Mouse (Mus musculus) neural tube, embryonic 12.5 days (tissue): ENCODE results near the gene Atp2b1. TPM values are rescaled to one million over a fixed set of nuclear protein-coding genes. Genes with fewer than 3 reads are reported as not detected.

Experiments used
- ATAC-seq: fragments of 200-750 bp; cut with Nextera tagmentation; 2 replicates; pipeline ENCODE4 v1.8.0; 2017; ENCODE audit warnings: low read depth, mild to moderate bottlenecking, moderate TSS enrichment, moderate library complexity; ENCODE audit not compliant: low FRiP score
- H3K27ac ChIP-seq: fragments of 300-500 bp; sonication (generic); 2 replicates; pipeline ENCODE4 v1.5.1; 2016
- H3K27me3 ChIP-seq: fragments of 300-500 bp; sonication (generic); replicated peaks from 2 replicates; pipeline ENCODE4 v1.6.1; 2016; ENCODE audit warnings: mild to moderate bottlenecking
- H3K36me3 ChIP-seq: fragments of 300-500 bp; sonication (generic); 2 replicates; pipeline ENCODE4 v1.6.1; 2016; ENCODE audit warnings: mild to moderate bottlenecking
- H3K4me1 ChIP-seq: fragments of 300-500 bp; sonication (generic); 2 replicates; pipeline ENCODE4 v1.6.1; 2016
- H3K4me2 ChIP-seq: fragments of 300-500 bp; sonication (generic); replicated peaks from 2 replicates; pipeline ENCODE4 v1.6.1; 2016; ENCODE audit warnings: mild to moderate bottlenecking
- H3K4me3 ChIP-seq: fragments of 300-500 bp; sonication (generic); 2 replicates; pipeline ENCODE4 v1.5.1; 2016
- H3K9ac ChIP-seq: fragments of 300-500 bp; sonication (generic); 2 replicates; pipeline ENCODE4 v1.6.1; 2016; ENCODE audit warnings: mild to moderate bottlenecking
- H3K9me3 ChIP-seq: fragments of 300-500 bp; sonication (generic); 2 replicates; pipeline ENCODE4 v1.6.1; 2016; ENCODE audit warnings: mild to moderate bottlenecking
- WGBS: fragments of 180-500 bp; shearing (Covaris S2); methylation state at CpG from one replicate; pipeline ENCODE4 v1.1.7; 2016; 5-methylcytosine and 5-hydroxymethylcytosine counted together
- polyA plus RNA-seq: library from polyadenylated mRNA; unstranded; fragments of >200 nt; fragmentation: Nextera tagmentation; extraction: Ambion mirVana; gene quantifications from 2 replicates; pipeline ENCODE4 v1.2.1, GENCODE M21; 2016

Atp2b1 gene
- polyA plus RNA-seq, 1 experiment from 2014 or later = 194 TPM

GRCm38 (mm10) chr10:99053111-99053510 is 138.9 kb downstream of the Atp2b1 start:
- H3K4me3 ChIP-seq = no peak overlapping the region
- H3K27ac ChIP-seq = no peak overlapping the region
- no peak for ATAC-seq
- H3K27me3 ChIP-seq = no peaks in the 10 kb centered on the region
- H3K9me3 ChIP-seq = no peaks in the 10 kb centered on the region
- no peaks in the 10 kb centered on the region for H3K4me1 ChIP-seq
- no peak overlapping the region for H3K4me2 ChIP-seq
- no peaks in the 10 kb centered on the region for H3K36me3 ChIP-seq
- H3K9ac ChIP-seq = no peak overlapping the region

- H3K27ac ChIP-seq = no peak overlapping the region
- 89% methylated on average over 7 of the region's 7 CpGs for WGBS
- no peaks in the 10 kb centered on the region for H3K36me3 ChIP-seq
- no peaks in the 10 kb centered on the region for H3K9me3 ChIP-seq
- no peak overlapping the region for H3K4me2 ChIP-seq
- no peak overlapping the region for H3K9ac ChIP-seq
- ATAC-seq = no peak
- no peaks in the 10 kb centered on the region for H3K4me1 ChIP-seq
- no peak overlapping the region for H3K4me3 ChIP-seq
- H3K27me3 ChIP-seq = no peaks in the 10 kb centered on the region
Measured at GRCm38 (mm10) chr10:99060588-99060987, 146.4 kb downstream of the Atp2b1 start.

- Histone ChIP-seq H3K4me2 (no peak overlapping the region), H3K27me3 (no peaks in the 10 kb centered on the region), H3K9me3 (no peaks in the 10 kb centered on the region), H3K4me1 (no peaks in the 10 kb centered on the region), H3K9ac (no peak overlapping the region), H3K4me3 (no peak overlapping the region), H3K27ac (no peak overlapping the region), H3K36me3 (no peaks in the 10 kb centered on the region)
- no peak for ATAC-seq
- 90% methylated on average over 10 of the region's 10 CpGs for WGBS
Measured at GRCm38 (mm10) chr10:99061418-99061817, 147.2 kb downstream of the Atp2b1 start.

- H3K36me3 ChIP-seq = no peaks in the 10 kb centered on the region
- 84% methylated on average over 5 of the region's 5 CpGs for WGBS
- H3K4me1 ChIP-seq = no peaks in the 10 kb centered on the region
- H3K9ac ChIP-seq = no peak overlapping the region
- no peaks in the 10 kb centered on the region for H3K9me3 ChIP-seq
- no peak for ATAC-seq
- H3K27ac ChIP-seq = no peak overlapping the region
- no peaks in the 10 kb centered on the region for H3K27me3 ChIP-seq
- no peak overlapping the region for H3K4me3 ChIP-seq
- H3K4me2 ChIP-seq = no peak overlapping the region
Measured at GRCm38 (mm10) chr10:99062546-99062945, 148.3 kb downstream of the Atp2b1 start.

Other genes with a start within 250 kb of the Atp2b1 start
- gene Poc1b, start 192.6 kb downstream of the Atp2b1 start, polyA plus RNA-seq = 17.7 and 21.9 TPM in 2 replicates
- 4.6 and 5.0 TPM in 2 replicates for gene Galnt4, start 193.8 kb downstream of the Atp2b1 start, polyA plus RNA-seq
- 0.16 TPM in 1 of 2 replicates, not detected in the other for gene Phxr2, start 211.9 kb downstream of the Atp2b1 start, polyA plus RNA-seq